Mouse (Mus musculus) G1E (cell line): ENCODE measurements around the gene Asb7.

Source experiments
- CTCF ChIP-seq: IDR thresholded peaks from 2 replicates; pipeline ENCODE4 v1.5.1; 2012; ENCODE audit warnings: low read depth, low read length, inconsistent platforms, mixed read lengths
- GATA1 ChIP-seq: IDR thresholded peaks from 2 replicates; pipeline ENCODE4 v1.6.1; 2012; ENCODE audit warnings: borderline replicate concordance, low read length, inconsistent platforms, mixed read lengths
- POLR2AphosphoS5 ChIP-seq: IDR thresholded peaks from 2 replicates; pipeline ENCODE4 v1.6.1; 2012; ENCODE audit warnings: low read depth, low read length, inconsistent platforms; ENCODE audit not compliant: insufficient replicate concordance
- TAL1 ChIP-seq: conservative IDR thresholded peaks from 2 replicates; pipeline ENCODE4 v1.6.1; 2012; ENCODE audit warnings: low read depth, low read length, inconsistent platforms, mixed read lengths

- TF ChIP-seq GATA1 (no peak), CTCF (no peak), TAL1 (no peak), POLR2AphosphoS5 (no peak)
These were observed 59.1 kb downstream of the Asb7 start for GRCm38 (mm10) chr7:66630154-66630800.
